Mouse (Mus musculus) thymus, postnatal 0 days (tissue): ENCODE data around the gene Commd7. TPM values are rescaled to one million over a fixed set of nuclear protein-coding genes. Genes with fewer than 3 reads are reported as not detected.
A peak's percentile ranks its signal among the peaks of the same experiment; 100 is the strongest.

ENCODE experiments used
- DNase-seq: peaks from one replicate; pipeline ENCODE4 v3.0.0-alpha.2; 2015; ENCODE audit warnings: low spot score
- polyA plus RNA-seq: library from polyadenylated mRNA; unstranded; fragments of >200 nt; fragmentation: Nextera tagmentation; extraction: Ambion mirVana; gene quantifications from 2 replicates; pipeline ENCODE4 v1.2.1, GENCODE M21; 2015

The Commd7 gene
- polyA plus RNA-seq, 1 experiment from 2014 or later: 89.0 TPM

GRCm38 (mm10) chr2:153622449-153622848 is 10.1 kb downstream of the Commd7 start:
- no peak for DNase-seq

GRCm38 (mm10) chr2:153618889-153619288 is 13.7 kb downstream of the Commd7 start:
- no peak for DNase-seq

DNA sequence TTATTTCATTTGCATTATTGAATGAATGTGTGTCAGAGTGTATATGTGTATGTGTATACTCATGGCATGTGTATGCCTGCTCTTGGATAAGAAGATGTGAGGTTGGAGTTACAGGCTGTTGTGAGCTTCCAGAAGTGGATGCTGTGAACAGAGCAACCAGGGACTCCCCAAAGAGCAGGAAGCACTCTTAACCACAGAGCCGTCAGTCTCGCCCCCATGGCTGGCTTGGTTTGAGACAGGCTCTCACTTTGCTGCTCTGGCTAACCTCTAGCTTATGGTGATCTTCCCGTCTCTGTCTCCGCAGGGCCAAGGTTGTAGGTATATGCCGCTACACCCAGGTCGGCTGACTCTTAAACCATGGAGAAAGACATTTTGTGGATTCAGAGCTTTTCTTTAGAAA is 14.1 kb downstream of the Commd7 start:
- no peak for DNase-seq

GRCm38 (mm10) chr2:153616893-153617292 is 15.7 kb downstream of the Commd7 start:
- DNase-seq: no peak

GRCm38 (mm10) chr2:153612594-153613281 is 19.8 kb downstream of the Commd7 start:
- no peak for DNase-seq

DNA sequence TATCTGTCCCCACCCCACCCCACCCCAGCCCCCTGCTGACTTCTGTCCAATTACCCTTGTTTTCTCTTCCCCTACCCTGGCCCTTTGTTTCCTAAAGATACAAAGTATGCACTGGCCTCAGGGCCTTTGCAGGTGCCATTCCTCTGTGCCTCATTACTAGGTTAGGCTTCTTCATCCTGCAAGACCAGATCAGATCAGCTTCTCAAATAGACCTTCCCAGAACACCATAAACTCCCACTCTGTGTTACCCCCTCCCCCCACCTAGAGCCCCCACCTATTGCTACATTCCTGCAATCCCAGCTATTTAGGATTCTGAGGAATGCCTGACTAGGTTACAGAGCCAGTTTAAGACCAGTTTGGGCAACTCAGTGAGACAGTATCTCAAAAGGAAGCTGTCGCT is 20.8 kb downstream of the Commd7 start:
- DNase-seq: no peak

GRCm38 (mm10) chr2:153611241-153611630 is 21.3 kb downstream of the Commd7 start:
- no peak for DNase-seq

GRCm38 (mm10) chr2:153610426-153611240 is 21.9 kb downstream of the Commd7 start:
- DNase-seq: no peak

GRCm38 (mm10) chr2:153609548-153609947 is 23.0 kb downstream of the Commd7 start:
- DNase-seq: peak; percentile 74

GRCm38 (mm10) chr2:153609058-153609457 is 23.5 kb downstream of the Commd7 start:
- no peak for DNase-seq

GRCm38 (mm10) chr2:153607870-153608515 is 24.6 kb downstream of the Commd7 start:
- peak; percentile 65 for DNase-seq

DNA sequence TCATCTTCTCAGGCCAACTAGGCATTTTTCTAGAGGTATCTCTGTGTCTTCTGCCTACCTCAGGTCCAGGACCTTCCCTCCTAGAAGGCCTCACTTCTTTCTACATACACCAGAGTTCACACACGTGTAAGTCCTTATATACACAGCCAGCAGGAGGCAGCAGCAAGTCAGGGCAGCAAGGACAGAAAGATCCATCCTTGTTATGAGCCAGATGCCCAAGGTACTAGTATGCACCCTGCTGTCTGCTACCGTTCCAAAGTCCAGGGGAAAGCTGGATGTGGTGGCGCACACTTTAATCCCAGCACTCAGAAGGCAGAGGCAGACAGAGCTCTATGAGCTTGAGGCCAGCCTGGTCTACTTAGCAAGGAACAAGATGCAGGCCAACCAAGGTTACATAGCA is 26.2 kb downstream of the Commd7 start:
- DNase-seq: no peak

DNA sequence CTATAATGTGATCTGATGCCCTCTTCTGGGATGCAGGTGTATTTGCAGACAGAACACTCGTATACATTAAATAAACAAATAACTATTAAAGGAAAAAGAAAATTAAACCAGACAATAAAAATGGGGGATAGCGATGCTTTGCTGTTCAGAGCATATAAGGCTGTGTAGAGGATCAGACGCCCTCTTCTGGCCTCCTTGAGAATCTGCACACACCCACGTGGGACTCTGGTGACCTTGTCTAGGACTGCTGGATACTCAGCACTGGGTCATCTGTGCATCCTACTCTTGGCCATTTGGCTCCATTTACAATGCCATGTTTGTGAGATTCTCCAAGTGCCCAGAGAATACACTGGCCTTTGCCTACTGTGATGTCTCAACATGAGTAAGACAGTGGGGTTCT is 28.9 kb downstream of the Commd7 start:
- DNase-seq: peak; percentile 5

GRCm38 (mm10) chr2:153600667-153601648 is 31.6 kb downstream of the Commd7 start:
- DNase-seq: no peak

GRCm38 (mm10) chr2:153600021-153600666 is 32.4 kb downstream of the Commd7 start:
- peak; percentile 7 for DNase-seq

- DNase-seq: no peak
Observed at GRCm38 (mm10) chr2:153597626-153598025, 35.0 kb downstream of the Commd7 start.

- no peak for DNase-seq
Observed at GRCm38 (mm10) chr2:153597014-153597413, 35.6 kb downstream of the Commd7 start.

GRCm38 (mm10) chr2:153594998-153595397 is 37.6 kb downstream of the Commd7 start:
- DNase-seq: no peak

DNA sequence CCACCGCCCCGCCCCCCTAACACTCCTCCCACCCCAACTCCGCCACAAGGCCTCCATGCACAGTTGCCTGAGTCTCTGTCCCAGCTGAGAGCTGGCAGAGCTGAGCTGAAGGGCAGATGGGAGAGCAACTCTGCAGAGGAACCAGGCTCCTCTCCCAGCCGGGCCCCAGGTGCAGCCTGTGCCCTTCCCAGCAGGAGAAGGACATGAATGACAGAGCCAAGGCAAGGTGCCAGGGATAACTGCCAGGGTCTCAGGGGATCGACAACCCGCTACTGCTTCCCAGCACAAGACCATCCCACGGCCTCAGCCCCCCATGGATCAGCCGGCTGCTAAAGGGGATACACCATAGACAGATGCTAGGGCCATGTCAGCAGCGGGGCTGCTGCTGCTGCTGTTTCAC is 39.4 kb downstream of the Commd7 start:
- DNase-seq: no peak
